Mouse (Mus musculus) CH12.LX (cell line): ENCODE measurements around the gene Mrpl54.

ENCODE experiments used
- CTCF ChIP-seq, 2 experiments: IDR thresholded peaks in 1 of 2; conservative IDR thresholded peaks in 1 of 2; 2 replicates each; pipeline ENCODE4 v1.5.1; 2011 to 2012; ENCODE audit warnings: low read depth in 2 of 2, low read length in 2 of 2, improper control_type of control experiment in 1 of 2, inconsistent platforms in 1 of 2, mild to moderate bottlenecking in 1 of 2, moderate library complexity in 1 of 2
- EP300 ChIP-seq: IDR thresholded peaks from 2 replicates; pipeline ENCODE4 v1.6.1; 2011; ENCODE audit warnings: low read length, improper control_type of control experiment
- MAFK ChIP-seq: IDR thresholded peaks from 2 replicates; pipeline ENCODE4 v1.6.1; 2011; ENCODE audit warnings: low read length, improper control_type of control experiment; ENCODE audit not compliant: insufficient replicate concordance
- MAX ChIP-seq: IDR thresholded peaks from 2 replicates; pipeline ENCODE4 v1.6.1; 2011; ENCODE audit warnings: low read length, improper control_type of control experiment
- MAZ ChIP-seq: IDR thresholded peaks from 2 replicates; pipeline ENCODE4 v1.6.1; 2012; ENCODE audit warnings: low read depth, mild to moderate bottlenecking, inconsistent platforms, low read length, improper control_type of control experiment, moderate library complexity
- TCF12 ChIP-seq: IDR thresholded peaks from 2 replicates; pipeline ENCODE4 v1.6.1; 2014; ENCODE audit warnings: low read depth, mild to moderate bottlenecking, inconsistent platforms, low read length, improper control_type of control experiment
- ZC3H11A ChIP-seq: IDR thresholded peaks from 2 replicates; pipeline ENCODE4 v1.6.1; 2012; ENCODE audit warnings: low read depth, mild to moderate bottlenecking, inconsistent platforms, low read length, improper control_type of control experiment
- ZNF384 ChIP-seq: IDR thresholded peaks from 2 replicates; pipeline ENCODE4 v1.6.1; 2012; ENCODE audit warnings: low read depth, low read length, improper control_type of control experiment, inconsistent platforms

DNA sequence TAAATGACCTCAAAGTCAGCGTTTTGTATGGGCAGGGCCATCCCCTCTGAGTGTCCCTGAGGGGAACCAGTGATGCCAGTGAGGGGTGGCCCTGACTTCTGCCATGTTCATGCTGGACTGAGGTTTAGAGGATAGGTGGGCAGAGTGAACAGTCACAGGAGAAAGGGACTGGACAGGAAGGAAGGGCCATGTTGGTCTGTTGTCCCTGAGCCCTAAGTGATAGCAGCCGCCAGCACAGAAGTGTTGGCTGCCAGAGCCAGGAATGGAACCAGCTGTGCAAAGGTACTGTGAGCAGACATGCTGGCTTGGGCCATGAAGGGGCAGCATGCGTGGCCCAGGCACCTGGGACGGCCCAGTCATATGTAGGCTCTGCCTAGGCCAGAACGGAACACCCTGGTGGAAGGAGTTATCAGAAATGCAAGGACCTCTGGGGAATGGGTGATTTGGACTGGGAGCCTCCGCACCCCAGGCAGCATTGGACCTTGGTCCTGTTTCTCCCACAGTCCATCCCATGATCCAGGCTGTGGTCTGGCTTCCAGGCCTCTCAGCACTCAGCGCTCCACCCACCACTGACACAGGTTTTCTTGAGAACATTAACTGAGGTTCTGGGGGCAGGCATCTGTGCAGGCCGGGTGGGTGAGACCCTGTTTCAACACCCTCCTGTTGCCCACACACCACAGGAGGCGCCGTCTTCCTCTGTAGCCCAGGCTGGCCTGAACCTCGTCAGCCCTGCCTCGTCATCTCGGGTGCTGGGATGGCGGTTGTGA, 33.0 kb upstream of the Mrpl54 start:
- TF ChIP-seq CTCF (conservative IDR thresholded peaks at IDR 0.05 in 1 of 2, IDR thresholded peaks at IDR 0.05 in 1 of 2; ENCODE audit: low read depth in 2 of 2, low read length in 2 of 2) (no peak), TCF12 (no peak), ZNF384 (no peak), MAX (no peak), MAFK (no peak), MAZ (no peak), ZC3H11A (no peak), EP300 (no peak)
